12 mouse cellular contexts compared by ENCODE assay signal in the genomic region with DNA sequence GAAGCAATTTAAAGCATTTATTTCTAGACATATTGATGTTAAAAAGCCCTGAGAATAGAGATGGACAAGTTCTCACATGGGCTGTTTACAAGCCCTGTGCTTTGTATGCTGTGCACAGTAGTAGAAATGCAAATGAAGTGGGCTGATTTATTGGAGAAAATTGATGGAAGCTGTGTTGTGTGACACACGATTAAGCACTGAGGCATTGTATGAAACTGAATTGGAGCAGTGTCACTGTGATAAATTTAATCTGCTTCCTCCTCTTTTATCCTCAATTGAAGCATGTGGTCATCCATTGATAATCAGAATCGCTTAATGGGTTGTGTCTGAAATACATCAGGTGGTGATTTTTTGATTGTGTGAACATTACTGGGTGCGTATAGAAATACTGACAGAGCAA.
DNase-seq lines count a peak whose midpoint lies in the region; ATAC-seq lines count a peak whose summit lies in the region.
"Had no signal": no experiment of that assay in that cellular context is flagged by ENCODE, and none has a peak within 500 bp of the region (broad histone marks: within the 10 kb centered on the region; RNA-seq: fewer than 3 reads in every experiment).

No protein-coding gene starts in this region.

- H3K4me3 ChIP-seq in midbrain, embryonic 11.5 days (ENCODE audit: low read depth, low read length): no peak overlapping the region
- no peak overlapping the region for H3K4me3 ChIP-seq in midbrain, embryonic 10.5 days
- no peak overlapping the region for H3K4me3 ChIP-seq in hindbrain, embryonic 13.5 days
- no peak overlapping the region for H3K4me3 ChIP-seq in midbrain, embryonic 15.5 days
- H3K4me3 ChIP-seq: heart, adult 2 months; limb, embryonic 12.5 days had no signal

- no peaks in the 10 kb centered on the region for H3K36me3 ChIP-seq in midbrain, embryonic 11.5 days (ENCODE audit: control insufficient read depth, insufficient read depth, low read length)
- no peaks in the 10 kb centered on the region for H3K36me3 ChIP-seq in midbrain, embryonic 10.5 days
- no peaks in the 10 kb centered on the region for H3K36me3 ChIP-seq in hindbrain, embryonic 13.5 days
- H3K36me3 ChIP-seq in midbrain, embryonic 15.5 days (replicated peaks): no peaks in the 10 kb centered on the region
- H3K36me3 ChIP-seq: limb, embryonic 12.5 days had no signal

- H3K9ac ChIP-seq in midbrain, embryonic 11.5 days (ENCODE audit: low read length): no peak overlapping the region
- no peak overlapping the region for H3K9ac ChIP-seq in hindbrain, embryonic 13.5 days
- H3K9ac ChIP-seq in midbrain, embryonic 15.5 days: no peak overlapping the region
- H3K9ac ChIP-seq: limb, embryonic 12.5 days; liver, embryonic 14.5 days had no signal

- H3K4me2 ChIP-seq in midbrain, embryonic 11.5 days: no peak overlapping the region
- H3K4me2 ChIP-seq in hindbrain, embryonic 13.5 days: peak overlapping the region; percentile 6; the same call in 1 of the 2 replicates
- no peak overlapping the region for H3K4me2 ChIP-seq in midbrain, embryonic 15.5 days
- H3K4me2 ChIP-seq: limb, embryonic 12.5 days had no signal

- H3K4me1 ChIP-seq in midbrain, embryonic 11.5 days (ENCODE audit: control insufficient read depth, insufficient read depth, low read length): no peaks in the 10 kb centered on the region
- H3K4me1 ChIP-seq in midbrain, embryonic 10.5 days: 0 out of 2 replicates have a peak, but pooled peaks cover 5% of the 10 kb centered on the region
- H3K4me1 ChIP-seq in hindbrain, embryonic 13.5 days (replicated peaks): peaks cover 14% of the 10 kb centered on the region
- H3K4me1 ChIP-seq in midbrain, embryonic 15.5 days: peaks cover 6% of the 10 kb centered on the region; the same call in 1 of the 2 replicates
- H3K4me1 ChIP-seq: limb, embryonic 12.5 days had no signal

- peak; percentile 83 for DNase-seq in midbrain, embryonic 11.5 days (ENCODE audit: low spot score, missing footprints)
- no peak for DNase-seq in midbrain, embryonic 10.5 days (ENCODE audit: low spot score)
- DNase-seq in kidney, postnatal 4 days: no peak
- DNase-seq in cerebellum, postnatal 25 days: no peak
- no peak for DNase-seq in lung, postnatal 4 days
- DNase-seq: heart, adult 2 months; right cerebral cortex, postnatal 25 days had no signal

- no peaks in the 10 kb centered on the region for H3K27me3 ChIP-seq in midbrain, embryonic 11.5 days (ENCODE audit: control insufficient read depth, insufficient read depth, low read length)
- H3K27me3 ChIP-seq in midbrain, embryonic 10.5 days (ENCODE audit: low read depth, poor library complexity, severe bottlenecking): no peaks in the 10 kb centered on the region
- no peaks in the 10 kb centered on the region for H3K27me3 ChIP-seq in hindbrain, embryonic 13.5 days
- H3K27me3 ChIP-seq in midbrain, embryonic 15.5 days (replicated peaks): no peaks in the 10 kb centered on the region
- H3K27me3 ChIP-seq: limb, embryonic 12.5 days had no signal

- peak; percentile 84 for ATAC-seq in midbrain, embryonic 11.5 days (ENCODE audit: low FRiP score)
- peak; percentile 90 for ATAC-seq in hindbrain, embryonic 13.5 days (ENCODE audit: low FRiP score)
- peak; percentile 88 for ATAC-seq in midbrain, embryonic 15.5 days (replicated peaks)
- ATAC-seq: lung, postnatal 0 days had no signal

- H3K9me3 ChIP-seq in midbrain, embryonic 11.5 days (ENCODE audit: control insufficient read depth, low read length): no peaks in the 10 kb centered on the region
- no peaks in the 10 kb centered on the region for H3K9me3 ChIP-seq in midbrain, embryonic 10.5 days (replicated peaks)
- H3K9me3 ChIP-seq in hindbrain, embryonic 13.5 days: no peaks in the 10 kb centered on the region
- no peaks in the 10 kb centered on the region for H3K9me3 ChIP-seq in midbrain, embryonic 15.5 days
- H3K9me3 ChIP-seq: limb, embryonic 12.5 days had no signal

- 52% methylated on average over 3 of the region's 3 CpGs for WGBS in midbrain, embryonic 11.5 days
- 76% methylated on average over 3 of the region's 3 CpGs for WGBS in midbrain, embryonic 10.5 days
- WGBS in hindbrain, embryonic 13.5 days: 20% methylated on average over 3 of the region's 3 CpGs
- 23% methylated on average over 3 of the region's 3 CpGs for WGBS in midbrain, embryonic 15.5 days

- no peak overlapping the region for H3K27ac ChIP-seq in midbrain, embryonic 11.5 days (ENCODE audit: low read depth, low read length)
- H3K27ac ChIP-seq in midbrain, embryonic 10.5 days (replicated peaks): no peak overlapping the region
- no peak overlapping the region for H3K27ac ChIP-seq in hindbrain, embryonic 13.5 days
- H3K27ac ChIP-seq in midbrain, embryonic 15.5 days: no peak overlapping the region
- H3K27ac ChIP-seq: heart, adult 2 months; limb, embryonic 12.5 days; liver, embryonic 14.5 days had no signal
